Mouse (Mus musculus) embryonic facial prominence, embryonic 12.5 days (tissue): Measurements from ENCODE around the gene 4833427G06Rik. TPM values are rescaled to one million over a fixed set of nuclear protein-coding genes. Genes with fewer than 3 reads are reported as not detected.

Source experiments
- microRNA counts: library from miRNA; unstranded; fragments of <30 nt; microRNA quantifications from one replicate; lab custom pipeline; 2017
- microRNA-seq: library from miRNA; unstranded; fragments of <30 nt; microRNA quantifications from one replicate; pipeline ENCODE4, GENCODE M21; 2017
- polyA plus RNA-seq: library from polyadenylated mRNA; unstranded; fragments of >200 nt; fragmentation: Nextera tagmentation; extraction: Ambion mirVana; gene quantifications from 2 replicates; pipeline ENCODE4 v1.2.1, GENCODE M21; 2016

4833427G06Rik gene
- polyA plus RNA-seq, 1 experiment from 2014 or later: 0.17 TPM

MicroRNAs encoded within 50 kb of the gene (microRNA counts, 519-probe panel; counts per million panel counts)
- microRNA mmu-miR-34b-3p (lab: Ali Mortazavi, UCI) (460 counts per million, percentile 65 among the panel's probes with 10 or more counts), microRNA mmu-miR-34b-5p (lab: Ali Mortazavi, UCI) (460 counts per million, percentile 65 among the panel's probes with 10 or more counts), microRNA mmu-miR-34c (lab: Ali Mortazavi, UCI) (460 counts per million, percentile 65 among the panel's probes with 10 or more counts)

Small RNAs within 50 kb of the gene (microRNA-seq; reads per million reads assigned to microRNA genes)
- gene Mir34b (34.5 reads per million, percentile 40 among the genes with 10 or more reads in this experiment), gene Mir34c (922 reads per million, percentile 76 among the genes with 10 or more reads in this experiment)

Other genes with a start within 250 kb of the 4833427G06Rik start
- 16.1 and 17.9 TPM in 2 replicates for gene Sik2, start 93.0 kb downstream of the 4833427G06Rik start, polyA plus RNA-seq
- not detected in 2 replicates for gene Btg4, start 41.2 kb downstream of the 4833427G06Rik start, polyA plus RNA-seq
- 3.5 and 5.1 TPM in 2 replicates for gene Layn, start 25.0 kb downstream of the 4833427G06Rik start, polyA plus RNA-seq
- 0.01 TPM in 1 of 2 replicates, not detected in the other for gene Gm32742, start 63.4 kb upstream of the 4833427G06Rik start, polyA plus RNA-seq
- gene Pou2af1, start 111.6 kb upstream of the 4833427G06Rik start, polyA plus RNA-seq: not detected in 2 replicates
- 2.9 and 3.0 TPM in 2 replicates for gene Colca2, start 176.5 kb upstream of the 4833427G06Rik start, polyA plus RNA-seq
- not detected in 2 replicates for gene 1810046K07Rik, start 226.8 kb upstream of the 4833427G06Rik start, polyA plus RNA-seq